Mouse (Mus musculus) ES-E14 (cell line): ENCODE data around the gene Cdh26.

Experiments
- CHD2 ChIP-seq: IDR thresholded peaks from 2 replicates; pipeline ENCODE4 v1.6.1; 2014; ENCODE audit warnings: mild to moderate bottlenecking, low read depth, low read length, inconsistent platforms
- HCFC1 ChIP-seq: IDR thresholded peaks from 2 replicates; pipeline ENCODE4 v1.6.1; 2012; ENCODE audit warnings: low read length, inconsistent platforms, borderline replicate concordance; ENCODE audit not compliant: insufficient read depth
- MAFK ChIP-seq: IDR thresholded peaks from 2 replicates; pipeline ENCODE4 v1.6.1; 2014; ENCODE audit warnings: mild to moderate bottlenecking, low read depth, low read length, inconsistent platforms; ENCODE audit not compliant: insufficient read depth
- ZC3H11A ChIP-seq: IDR thresholded peaks from 2 replicates; pipeline ENCODE4 v1.6.1; 2012; ENCODE audit warnings: low read depth, mild to moderate bottlenecking, inconsistent platforms, low read length, borderline replicate concordance
- ZNF384 ChIP-seq: IDR thresholded peaks from 2 replicates; pipeline ENCODE4 v1.6.1; 2012; ENCODE audit warnings: low read depth, low read length, inconsistent platforms

DNA sequence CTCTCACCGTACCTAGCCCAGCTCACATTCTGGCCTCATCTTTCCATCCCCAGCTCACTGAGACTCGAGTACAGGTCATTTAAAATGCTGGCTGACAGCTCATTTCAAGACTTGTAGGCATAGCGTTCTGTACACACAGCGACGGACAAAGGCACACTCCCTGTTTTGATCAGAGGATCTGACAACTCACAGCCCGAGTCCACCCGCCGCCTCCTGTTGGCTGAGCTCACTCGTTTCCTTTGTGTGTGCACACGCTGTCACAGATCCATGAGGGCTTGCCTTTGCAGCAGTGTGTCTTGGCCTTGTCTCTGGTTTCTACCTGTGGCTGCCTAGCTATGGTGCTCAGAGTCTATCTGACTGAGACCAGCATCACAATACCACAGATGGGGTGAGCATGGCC is 72.1 kb downstream of the Cdh26 start:
- TF ChIP-seq ZNF384 (no peak), ZC3H11A (no peak), MAFK (no peak), HCFC1 (no peak), CHD2 (no peak)
